Mouse (Mus musculus) limb, embryonic 14.5 days (tissue): ENCODE data around the gene Zfp759. TPM values are rescaled to one million over a fixed set of nuclear protein-coding genes. Genes with fewer than 3 reads are reported as not detected.

Experiments used
- ATAC-seq: fragments of 200-750 bp; cut with Nextera tagmentation; 2 replicates; pipeline ENCODE4 v1.8.0; 2017; ENCODE audit warnings: low read depth, moderate number of reproducible peaks, moderate TSS enrichment; ENCODE audit not compliant: low FRiP score
- DNase-seq: peaks from one replicate; pipeline ENCODE4 v3.0.0-alpha.2; 2015; ENCODE audit warnings: low spot score
- H3K27ac ChIP-seq: fragments of 300-500 bp; sonication (generic); replicated peaks from 2 replicates; pipeline ENCODE4 v1.5.1; 2014; ENCODE audit warnings: low read depth, mild to moderate bottlenecking, low read length, moderate library complexity, mixed read lengths
- H3K27me3 ChIP-seq: fragments of 300-500 bp; sonication (generic); 2 replicates; pipeline ENCODE4 v1.6.1; 2014; ENCODE audit warnings: low read length, mixed read lengths; ENCODE audit not compliant: control insufficient read depth, insufficient read depth
- H3K36me3 ChIP-seq: fragments of 300-500 bp; sonication (generic); 2 replicates; pipeline ENCODE4 v1.6.1; 2014; ENCODE audit warnings: mild to moderate bottlenecking, low read length, moderate library complexity, mixed read lengths; ENCODE audit not compliant: control insufficient read depth, insufficient read depth
- H3K4me1 ChIP-seq: fragments of 300-500 bp; sonication (generic); 2 replicates; pipeline ENCODE4 v1.6.1; 2014; ENCODE audit warnings: antibody characterized with exemption, low read length, mixed read lengths; ENCODE audit not compliant: control insufficient read depth, insufficient read depth
- H3K4me2 ChIP-seq: fragments of 300-500 bp; sonication (generic); replicated peaks from 2 replicates; pipeline ENCODE4 v1.6.1; 2014; ENCODE audit warnings: low read depth, mild to moderate bottlenecking, low read length, moderate library complexity; ENCODE audit not compliant: severe bottlenecking
- H3K4me3 ChIP-seq: fragments of 300-500 bp; sonication (generic); replicated peaks from 2 replicates; pipeline ENCODE4 v1.5.1; 2014; ENCODE audit warnings: low read length
- H3K9ac ChIP-seq: fragments of 300-500 bp; sonication (generic); 2 replicates; pipeline ENCODE4 v1.6.1; 2014; ENCODE audit warnings: mild to moderate bottlenecking, low read depth, low read length, moderate library complexity; ENCODE audit not compliant: severe bottlenecking
- H3K9me3 ChIP-seq: fragments of 300-500 bp; sonication (generic); 2 replicates; pipeline ENCODE4 v1.6.1; 2016; ENCODE audit warnings: low read length; ENCODE audit not compliant: control insufficient read depth
- POLR2A ChIP-seq: fragments of 200-500 bp; IDR thresholded peaks from 2 replicates; pipeline ENCODE4 v1.8.0; 2012; ENCODE audit warnings: inconsistent platforms, mild to moderate bottlenecking, moderate library complexity, borderline replicate concordance; ENCODE audit not compliant: insufficient read depth, insufficient read length; ENCODE audit errors: extremely low read depth
- WGBS: fragments of 180-500 bp; shearing (Covaris S2); extraction: QIAGEN DNeasy Blood & Tissue Kit; methylation state at CpG from one replicate; pipeline ENCODE4 v1.1.7; 2014; 5-methylcytosine and 5-hydroxymethylcytosine counted together
- polyA plus RNA-seq, 2 experiments: library from polyadenylated mRNA; depleted of rRNA in 1 of 2; stranded (reverse) in 1 of 2; unstranded in 1 of 2; fragments of >200 nt; fragmentation: Nextera tagmentation in 1 of 2; extraction: Ambion mirVana in 1 of 2; gene quantifications; 2 replicates each; pipeline versions ENCODE4 v1.2.1 to v1.2.3; 2012 to 2014

The Zfp759 gene
- polyA plus RNA-seq, 2 experiments, result 1.7 to 2.8 TPM

DNA sequence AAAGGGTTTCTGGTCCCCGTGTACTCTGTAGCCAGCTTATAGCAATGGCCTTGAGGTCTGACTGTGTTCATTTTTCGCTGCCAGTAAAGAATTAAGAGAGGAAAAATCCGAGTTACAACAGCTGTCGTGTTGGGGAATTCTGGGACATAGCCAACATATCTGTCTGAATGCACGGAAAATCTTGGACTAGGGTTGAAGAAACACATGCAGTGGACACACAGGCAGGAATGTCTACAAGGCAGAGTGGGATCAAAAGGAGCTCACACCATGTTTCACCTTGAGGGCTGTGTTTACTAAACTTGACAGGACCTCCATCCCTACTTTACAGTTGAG, 52.2 kb downstream of the Zfp759 start:
- Histone ChIP-seq H3K27me3 (no peaks in the 10 kb centered on the region), H3K4me1 (no peaks in the 10 kb centered on the region), H3K4me3 (peak overlapping the region; percentile 47), H3K27ac (no peak overlapping the region), H3K36me3 (peaks cover 9% of the 10 kb centered on the region; the same call in 1 of the 2 replicates), H3K9me3 (no peaks in the 10 kb centered on the region), H3K9ac (peak overlapping the region; percentile 57), H3K4me2 (peak overlapping the region; percentile 58)
- ATAC-seq (no peak), DNase-seq (peak; percentile 49)
- WGBS, result 23% methylated on average over 5 of the region's 5 CpGs
- TF ChIP-seq POLR2A, result no peak

Other genes starting within 250 kb of the Zfp759 start
- gene Gm10767, start 216.7 kb upstream of the Zfp759 start, polyA plus RNA-seq (2012; rRNA removed), result 0.91 and 1.3 TPM in 2 replicates
- 0.96 and 1.0 TPM in 2 replicates for gene Gm10767, start 216.7 kb upstream of the Zfp759 start, polyA plus RNA-seq (2014; fragmentation: Nextera tagmentation; extraction: Ambion mirVana)
- gene Zfp712, start 60.5 kb upstream of the Zfp759 start, polyA plus RNA-seq (2012; rRNA removed), result 1.7 and 2.0 TPM in 2 replicates
- gene Zfp712, start 60.5 kb upstream of the Zfp759 start, polyA plus RNA-seq (2014; fragmentation: Nextera tagmentation; extraction: Ambion mirVana), result 4.9 and 5.2 TPM in 2 replicates
- gene Zfp708, start 23.7 kb upstream of the Zfp759 start, polyA plus RNA-seq (2012; rRNA removed), result 3.0 and 3.9 TPM in 2 replicates
- gene Zfp708, start 23.7 kb upstream of the Zfp759 start, polyA plus RNA-seq (2014; fragmentation: Nextera tagmentation; extraction: Ambion mirVana), result 6.3 and 6.4 TPM in 2 replicates
- 4.5 and 5.5 TPM in 2 replicates for gene Gm28557, start 13.1 kb upstream of the Zfp759 start, polyA plus RNA-seq (2012; rRNA removed)
- 3.8 and 4.3 TPM in 2 replicates for gene Gm28557, start 13.1 kb upstream of the Zfp759 start, polyA plus RNA-seq (2014; fragmentation: Nextera tagmentation; extraction: Ambion mirVana)
- gene Rslcan18, start 5.4 kb upstream of the Zfp759 start, polyA plus RNA-seq (2012; rRNA removed), result 0.22 and 0.31 TPM in 2 replicates
- gene Rslcan18, start 5.4 kb upstream of the Zfp759 start, polyA plus RNA-seq (2014; fragmentation: Nextera tagmentation; extraction: Ambion mirVana), result 0.08 and 0.39 TPM in 2 replicates
- 4.2 and 6.3 TPM in 2 replicates for gene Rsl1, start 51.5 kb downstream of the Zfp759 start, polyA plus RNA-seq (2012; rRNA removed)
- 5.6 and 6.4 TPM in 2 replicates for gene Rsl1, start 51.5 kb downstream of the Zfp759 start, polyA plus RNA-seq (2014; fragmentation: Nextera tagmentation; extraction: Ambion mirVana)
- gene Zfp455, start 72.8 kb downstream of the Zfp759 start, polyA plus RNA-seq (2012; rRNA removed), result 0.99 and 1.6 TPM in 2 replicates
- 1.7 TPM in 2 replicates for gene Zfp455, start 72.8 kb downstream of the Zfp759 start, polyA plus RNA-seq (2014; fragmentation: Nextera tagmentation; extraction: Ambion mirVana)
- 1.5 and 2.0 TPM in 2 replicates for gene Zfp458, start 156.8 kb downstream of the Zfp759 start, polyA plus RNA-seq (2012; rRNA removed)
- gene Zfp458, start 156.8 kb downstream of the Zfp759 start, polyA plus RNA-seq (2014; fragmentation: Nextera tagmentation; extraction: Ambion mirVana), result 1.6 and 2.5 TPM in 2 replicates
- 1.3 and 1.6 TPM in 2 replicates for gene Zfp457, start 184.8 kb downstream of the Zfp759 start, polyA plus RNA-seq (2012; rRNA removed)
- gene Zfp457, start 184.8 kb downstream of the Zfp759 start, polyA plus RNA-seq (2014; fragmentation: Nextera tagmentation; extraction: Ambion mirVana), result 0.54 and 0.85 TPM in 2 replicates
- gene Zfp595, start 210.9 kb downstream of the Zfp759 start, polyA plus RNA-seq (2012; rRNA removed), result 3.3 and 4.1 TPM in 2 replicates
- 3.1 and 3.8 TPM in 2 replicates for gene Zfp595, start 210.9 kb downstream of the Zfp759 start, polyA plus RNA-seq (2014; fragmentation: Nextera tagmentation; extraction: Ambion mirVana)
- not detected in 2 replicates for gene Gm28044, start 238.9 kb downstream of the Zfp759 start, polyA plus RNA-seq (2012; rRNA removed)
- gene Gm28044, start 238.9 kb downstream of the Zfp759 start, polyA plus RNA-seq (2014; fragmentation: Nextera tagmentation; extraction: Ambion mirVana), result not detected in 2 replicates
- 0.95 and 0.99 TPM in 2 replicates for gene Zfp953, start 238.9 kb downstream of the Zfp759 start, polyA plus RNA-seq (2012; rRNA removed)
- 1.4 and 1.5 TPM in 2 replicates for gene Zfp953, start 238.9 kb downstream of the Zfp759 start, polyA plus RNA-seq (2014; fragmentation: Nextera tagmentation; extraction: Ambion mirVana)